Mouse (Mus musculus): ENCODE measurements around the gene Crebbp.
A peak's percentile ranks its signal among the peaks of the same experiment; 100 is the strongest.
"Not testable (repeated sequence)": the region's sequence is repeated elsewhere in the genome, so short reads cannot be mapped to it uniquely, and the experiment has no call there.

The Crebbp gene

GRCm38 (mm10) chr16:4213799-4214551 lies at the start of gene Crebbp:
Crebbp (minus strand) TSS chr16:4213997.
- peak; percentile 92 for DNase-seq (ENCODE audit: low spot score)

GRCm38 (mm10) chr16:4263486-4263885 lies 49.7 kb upstream of the Crebbp start:
- DNase-seq (ENCODE audit: low spot score): no peak

- no peak for DNase-seq (ENCODE audit: low spot score)
Measured at GRCm38 (mm10) chr16:4257546-4257945, 43.7 kb upstream of the Crebbp start.

GRCm38 (mm10) chr16:4248791-4249190 lies 35.0 kb upstream of the Crebbp start:
- DNase-seq (ENCODE audit: low spot score): no peak

- not testable (repeated sequence) for DNase-seq (ENCODE audit: low spot score)
Measured at GRCm38 (mm10) chr16:4245241-4245640, 31.4 kb upstream of the Crebbp start.

- no peak for DNase-seq (ENCODE audit: low spot score)
Measured at GRCm38 (mm10) chr16:4236131-4236530, 22.3 kb upstream of the Crebbp start.

GRCm38 (mm10) chr16:4235587-4235986 lies 21.8 kb upstream of the Crebbp start:
- no peak for DNase-seq (ENCODE audit: low spot score)

GRCm38 (mm10) chr16:4225841-4226240 lies 12.0 kb upstream of the Crebbp start:
- no peak for DNase-seq (ENCODE audit: low spot score)

- DNase-seq (ENCODE audit: low spot score): no peak
Measured at GRCm38 (mm10) chr16:4214631-4215240, 939 bp upstream of the Crebbp start.

- DNase-seq (ENCODE audit: low spot score): peak; percentile 66
Measured at GRCm38 (mm10) chr16:4212963-4213798, 616 bp downstream of the Crebbp start.

- no peak for DNase-seq (ENCODE audit: low spot score)
Measured at GRCm38 (mm10) chr16:4212167-4212962, 1.4 kb downstream of the Crebbp start.

- DNase-seq (ENCODE audit: low spot score): no peak
Measured at GRCm38 (mm10) chr16:4210290-4210689, 3.5 kb downstream of the Crebbp start.

GRCm38 (mm10) chr16:4203592-4203991 lies 10.2 kb downstream of the Crebbp start:
- no peak for DNase-seq (ENCODE audit: low spot score)

GRCm38 (mm10) chr16:4199995-4200394 lies 13.8 kb downstream of the Crebbp start:
- DNase-seq (ENCODE audit: low spot score): no peak

- DNase-seq (ENCODE audit: low spot score): no peak
Measured at GRCm38 (mm10) chr16:4199566-4199965, 14.2 kb downstream of the Crebbp start.

- DNase-seq (ENCODE audit: low spot score): no peak
Measured at GRCm38 (mm10) chr16:4198004-4198403, 15.8 kb downstream of the Crebbp start.

- DNase-seq (ENCODE audit: low spot score): no peak
Measured at GRCm38 (mm10) chr16:4190166-4190565, 23.6 kb downstream of the Crebbp start.

- DNase-seq (ENCODE audit: low spot score): no peak
Measured at GRCm38 (mm10) chr16:4175134-4175533, 38.7 kb downstream of the Crebbp start.

GRCm38 (mm10) chr16:4169530-4169929 lies 44.3 kb downstream of the Crebbp start:
- DNase-seq (ENCODE audit: low spot score): no peak

- no peak for DNase-seq (ENCODE audit: low spot score)
Measured at GRCm38 (mm10) chr16:4168476-4168875, 45.3 kb downstream of the Crebbp start.

GRCm38 (mm10) chr16:4160898-4161247 lies 52.9 kb downstream of the Crebbp start:
- no peak for DNase-seq (ENCODE audit: low spot score)

Measured in urinary bladder, postnatal 25 days (tissue).